Mouse (Mus musculus): ENCODE results near the gene Tasp1. TPM values are rescaled to one million over a fixed set of nuclear protein-coding genes. Genes with fewer than 3 reads are reported as not detected.
"Not testable (repeated sequence)": the region's sequence is repeated elsewhere in the genome, so short reads cannot be mapped to it uniquely, and the experiment has no call there.

Tasp1 gene
- polyA plus RNA-seq, 1 experiment from 2014 or later: 10.1 TPM

DNA sequence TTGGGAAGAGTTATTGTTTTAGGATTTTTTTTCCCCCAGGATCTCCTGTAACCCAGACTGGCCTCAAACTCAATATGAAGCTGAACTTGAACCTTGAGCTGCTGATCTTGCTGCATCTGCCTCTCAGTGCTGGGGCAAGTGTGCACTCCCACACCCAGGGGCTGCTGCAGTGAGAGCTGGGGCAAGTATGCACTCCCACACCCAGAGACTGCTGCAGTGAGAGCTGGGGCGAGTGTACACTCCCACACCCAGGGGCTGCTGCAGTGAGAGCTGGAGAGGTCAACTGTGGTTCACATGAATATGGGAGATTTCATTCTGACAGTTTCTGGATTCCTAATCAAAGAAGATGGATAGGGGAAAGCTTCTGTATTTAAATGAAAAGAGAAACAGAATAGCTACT is 117.8 kb downstream of the Tasp1 start:
- no peak overlapping the region for H3K4me3 ChIP-seq (ENCODE audit: low read depth, low read length)
- no peak overlapping the region for H3K27ac ChIP-seq (ENCODE audit: low read depth)
- H3K36me3 ChIP-seq (replicated peaks; ENCODE audit: insufficient read depth, low read length): peaks cover 2% of the 10 kb centered on the region; the same call in 1 of the 2 replicates
- no peaks in the 10 kb centered on the region for H3K4me1 ChIP-seq (ENCODE audit: insufficient read depth)
- H3K9me3 ChIP-seq (ENCODE audit: low read length): no peaks in the 10 kb centered on the region
- H3K27me3 ChIP-seq (ENCODE audit: insufficient read depth, low read length): no peaks in the 10 kb centered on the region
- DNase-seq (no peak), ATAC-seq (no peak)
- WGBS (ENCODE audit: insufficient replicate concordance): 58% methylated on average over 1 of the region's 1 CpGs
- H3K4me2 ChIP-seq (ENCODE audit: low read depth, low read length): no peak overlapping the region
- TF ChIP-seq EP300 (IDR thresholded peaks at IDR 0.05; ENCODE audit: low read depth) (no peak), CTCF (IDR thresholded peaks at IDR 0.05; ENCODE audit: low read depth) (no peak)
- H3K9ac ChIP-seq (replicated peaks): no peak overlapping the region

DNA sequence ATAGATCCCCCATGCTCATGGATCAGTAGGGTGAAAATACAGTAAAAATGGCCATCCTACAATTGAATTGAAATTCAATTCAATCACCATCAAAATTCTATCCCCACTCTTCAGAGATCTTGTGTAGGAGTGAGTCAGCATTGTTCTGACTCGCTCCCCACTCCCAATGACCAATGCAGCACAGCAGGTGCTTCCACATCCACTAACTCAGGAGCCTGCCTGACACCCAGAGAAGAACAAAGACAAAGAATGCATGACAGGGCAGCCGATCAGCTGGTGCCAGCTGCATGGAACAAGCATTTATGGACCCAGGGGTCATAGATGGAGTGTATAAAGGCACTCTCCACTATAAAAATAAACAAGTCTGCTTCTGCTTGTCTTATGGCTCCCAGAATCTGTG is 129.0 kb downstream of the Tasp1 start:
- H3K36me3 ChIP-seq (replicated peaks; ENCODE audit: insufficient read depth, low read length): no peaks in the 10 kb centered on the region
- ATAC-seq: no peak
- H3K4me2 ChIP-seq (ENCODE audit: low read depth, low read length): no peak overlapping the region
- H3K9me3 ChIP-seq (ENCODE audit: low read length): no peaks in the 10 kb centered on the region
- WGBS (ENCODE audit: insufficient replicate concordance): 85% methylated on average over 2 of the region's 2 CpGs
- no peak overlapping the region for H3K4me3 ChIP-seq (ENCODE audit: low read depth, low read length)
- TF ChIP-seq CTCF (IDR thresholded peaks at IDR 0.05; ENCODE audit: low read depth): no peak
- no peak for TF ChIP-seq EP300 (IDR thresholded peaks at IDR 0.05; ENCODE audit: low read depth)
- no peaks in the 10 kb centered on the region for H3K4me1 ChIP-seq (ENCODE audit: insufficient read depth)
- H3K27ac ChIP-seq (ENCODE audit: low read depth): no peak overlapping the region
- H3K9ac ChIP-seq (replicated peaks): no peak overlapping the region
- DNase-seq: no peak
- H3K27me3 ChIP-seq (ENCODE audit: insufficient read depth, low read length): no peaks in the 10 kb centered on the region

DNA sequence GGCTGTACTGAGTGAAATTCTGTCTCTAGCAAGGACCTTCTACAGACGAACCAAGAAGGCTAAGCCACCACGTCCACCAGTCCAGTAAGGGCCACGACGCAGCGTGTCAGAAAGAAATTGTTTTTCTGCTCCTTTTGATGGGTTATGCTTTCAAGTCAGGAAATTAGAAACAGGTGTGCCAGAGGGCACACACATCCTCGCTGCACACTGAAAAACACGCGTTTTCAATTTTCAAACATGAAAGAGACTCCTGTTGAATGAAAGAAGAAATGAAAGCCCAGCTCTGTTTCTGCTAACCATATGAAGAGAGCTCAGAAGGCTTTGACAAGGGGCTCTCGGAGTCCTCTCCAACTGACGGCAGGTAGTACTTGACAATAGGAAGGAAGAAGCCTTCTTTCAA is 132.0 kb downstream of the Tasp1 start:
- WGBS (ENCODE audit: insufficient replicate concordance): 85% methylated on average over 10 of the region's 10 CpGs

DNA sequence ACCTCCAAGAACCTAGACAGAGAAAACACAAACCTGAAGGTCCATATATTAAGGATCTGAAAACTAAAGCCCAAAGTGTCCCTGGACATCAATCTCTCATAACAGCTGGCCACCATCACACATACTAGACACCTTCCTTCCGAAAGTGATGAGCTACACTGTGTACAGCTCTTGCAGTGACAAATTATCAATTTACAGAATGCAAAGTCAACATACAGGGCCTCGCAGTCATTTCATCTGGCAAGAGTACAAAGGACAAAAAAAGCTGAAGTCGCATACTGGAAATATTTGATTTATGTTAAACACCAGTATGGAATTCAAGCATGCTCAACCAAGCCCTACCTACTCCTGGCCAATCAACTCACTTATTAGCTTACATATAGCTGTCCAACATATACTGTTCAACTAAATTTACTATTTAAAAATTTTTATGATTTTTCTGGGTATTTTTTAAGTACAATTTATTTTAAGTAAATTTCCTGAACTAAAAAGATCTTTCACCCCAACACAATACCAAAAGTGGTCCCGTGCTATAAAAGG is 132.5 kb downstream of the Tasp1 start:
- Histone ChIP-seq H3K4me2 (ENCODE audit: low read depth, low read length) (no peak overlapping the region), H3K9ac (replicated peaks) (no peak overlapping the region), H3K4me1 (ENCODE audit: insufficient read depth) (no peaks in the 10 kb centered on the region), H3K27ac (ENCODE audit: low read depth) (no peak overlapping the region), H3K9me3 (ENCODE audit: low read length) (no peaks in the 10 kb centered on the region), H3K27me3 (ENCODE audit: insufficient read depth, low read length) (no peaks in the 10 kb centered on the region), H3K36me3 (replicated peaks; ENCODE audit: insufficient read depth, low read length) (no peaks in the 10 kb centered on the region), H3K4me3 (ENCODE audit: low read depth, low read length) (no peak overlapping the region)
- 80% methylated on average over 4 of the region's 4 CpGs for WGBS (ENCODE audit: insufficient replicate concordance)
- TF ChIP-seq CTCF (IDR thresholded peaks at IDR 0.05; ENCODE audit: low read depth) (no peak), EP300 (IDR thresholded peaks at IDR 0.05; ENCODE audit: low read depth) (no peak)
- DNase-seq (no peak), ATAC-seq (no peak)

More for the DNA sequence above, 132.0 kb downstream of the Tasp1 start:
- Histone ChIP-seq H3K4me1 (ENCODE audit: insufficient read depth) (no peaks in the 10 kb centered on the region), H3K4me2 (ENCODE audit: low read depth, low read length) (no peak overlapping the region), H3K27me3 (ENCODE audit: insufficient read depth, low read length) (no peaks in the 10 kb centered on the region), H3K36me3 (replicated peaks; ENCODE audit: insufficient read depth, low read length) (no peaks in the 10 kb centered on the region), H3K9ac (replicated peaks) (no peak overlapping the region), H3K27ac (ENCODE audit: low read depth) (no peak overlapping the region), H3K9me3 (ENCODE audit: low read length) (no peaks in the 10 kb centered on the region), H3K4me3 (ENCODE audit: low read depth, low read length) (no peak overlapping the region)
- TF ChIP-seq CTCF (IDR thresholded peaks at IDR 0.05; ENCODE audit: low read depth) (no peak), EP300 (IDR thresholded peaks at IDR 0.05; ENCODE audit: low read depth) (no peak)
- no peak for DNase-seq
- ATAC-seq: no peak

DNA sequence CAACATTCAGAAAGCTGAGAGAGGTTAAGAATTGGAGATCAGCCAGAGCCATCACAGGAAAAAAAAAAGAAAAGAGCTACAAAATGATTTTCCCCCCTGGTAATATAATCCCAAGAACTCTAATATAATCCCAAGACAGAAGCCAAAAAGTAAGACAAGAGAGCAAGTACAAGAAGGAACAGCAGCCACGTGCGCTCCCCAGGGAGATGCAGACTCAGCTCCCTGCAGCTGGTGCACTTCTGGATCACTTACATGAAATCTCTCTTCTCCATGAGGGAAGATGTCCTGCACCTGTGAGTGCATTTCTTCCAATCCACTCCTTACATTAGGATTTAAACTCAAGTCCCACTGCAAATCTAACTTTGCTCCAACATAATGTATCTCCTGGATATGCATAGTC is 134.4 kb downstream of the Tasp1 start:
- Histone ChIP-seq H3K9ac (replicated peaks) (no peak overlapping the region), H3K36me3 (replicated peaks; ENCODE audit: insufficient read depth, low read length) (no peaks in the 10 kb centered on the region), H3K9me3 (ENCODE audit: low read length) (no peaks in the 10 kb centered on the region), H3K27me3 (ENCODE audit: insufficient read depth, low read length) (no peaks in the 10 kb centered on the region), H3K27ac (ENCODE audit: low read depth) (no peak overlapping the region), H3K4me2 (ENCODE audit: low read depth, low read length) (no peak overlapping the region), H3K4me1 (ENCODE audit: insufficient read depth) (no peaks in the 10 kb centered on the region), H3K4me3 (ENCODE audit: low read depth, low read length) (no peak overlapping the region)
- DNase-seq (no peak), ATAC-seq (no peak)
- 80% methylated on average over 2 of the region's 2 CpGs for WGBS (ENCODE audit: insufficient replicate concordance)
- TF ChIP-seq CTCF (IDR thresholded peaks at IDR 0.05; ENCODE audit: low read depth): no peak
- TF ChIP-seq EP300 (IDR thresholded peaks at IDR 0.05; ENCODE audit: low read depth): no peak

DNA sequence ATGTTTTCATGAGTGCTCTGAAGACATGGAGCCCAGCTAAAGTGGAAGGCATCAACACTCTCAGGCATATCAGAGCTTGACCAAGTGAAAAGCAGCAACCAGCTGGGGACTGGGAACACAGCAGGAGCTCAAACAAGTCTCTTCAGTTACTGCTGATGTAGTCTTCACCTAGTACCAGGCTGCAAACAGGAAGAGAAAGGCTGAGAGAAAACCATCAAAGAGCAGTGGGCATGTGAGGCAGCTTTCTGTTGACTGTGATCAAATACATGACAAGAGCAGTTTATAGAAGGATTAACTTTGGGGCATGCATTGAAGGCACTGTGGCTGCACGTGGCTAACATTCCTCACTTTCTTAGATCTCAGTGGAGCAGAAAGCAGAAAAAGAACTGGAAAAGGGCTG is 141.7 kb downstream of the Tasp1 start:
- Histone ChIP-seq H3K4me1 (ENCODE audit: insufficient read depth) (no peaks in the 10 kb centered on the region), H3K4me3 (ENCODE audit: low read depth, low read length) (no peak overlapping the region), H3K4me2 (ENCODE audit: low read depth, low read length) (no peak overlapping the region), H3K9me3 (ENCODE audit: low read length) (no peaks in the 10 kb centered on the region), H3K27ac (ENCODE audit: low read depth) (no peak overlapping the region), H3K36me3 (replicated peaks; ENCODE audit: insufficient read depth, low read length) (no peaks in the 10 kb centered on the region), H3K27me3 (ENCODE audit: insufficient read depth, low read length) (no peaks in the 10 kb centered on the region), H3K9ac (replicated peaks) (no peak overlapping the region)
- TF ChIP-seq EP300 (IDR thresholded peaks at IDR 0.05; ENCODE audit: low read depth) (no peak), CTCF (IDR thresholded peaks at IDR 0.05; ENCODE audit: low read depth) (no peak)
- no peak for ATAC-seq
- no peak for DNase-seq
- 37% methylated on average over 1 of the region's 1 CpGs for WGBS (ENCODE audit: insufficient replicate concordance)

DNA sequence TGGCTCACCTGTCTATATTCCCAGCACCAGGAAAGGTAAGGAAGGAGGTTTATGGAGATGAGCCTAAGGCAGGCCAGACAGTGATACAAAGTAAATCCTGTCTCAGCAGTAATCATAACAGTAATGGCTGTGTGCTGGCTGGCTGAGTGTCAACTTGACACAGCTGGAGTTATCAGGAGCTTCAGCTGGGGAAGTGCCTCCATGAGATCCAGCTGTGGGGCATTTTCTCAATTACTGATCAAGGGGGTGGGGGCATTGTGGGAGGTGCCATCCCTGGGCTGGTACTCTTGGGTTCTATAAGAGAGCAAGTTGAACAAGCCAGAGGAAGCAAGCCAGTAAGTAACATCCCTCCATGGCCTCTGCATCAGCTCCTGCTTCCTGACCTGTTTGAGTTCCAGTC is 145.2 kb downstream of the Tasp1 start:
- not testable (repeated sequence) for H3K36me3 ChIP-seq (replicated peaks; ENCODE audit: insufficient read depth, low read length); H3K9ac ChIP-seq (replicated peaks); H3K4me1 ChIP-seq (ENCODE audit: insufficient read depth); H3K4me2 ChIP-seq (ENCODE audit: low read depth, low read length); H3K9me3 ChIP-seq (ENCODE audit: low read length); DNase-seq; H3K4me3 ChIP-seq (ENCODE audit: low read depth, low read length); H3K27ac ChIP-seq (ENCODE audit: low read depth); ATAC-seq; H3K27me3 ChIP-seq (ENCODE audit: insufficient read depth, low read length)

All from liver, postnatal 0 days (tissue).